Mouse (Mus musculus): ENCODE results near the gene Snapc3.

GRCm38 (mm10) chr4:83398527-83398926, 19.0 kb upstream of the Snapc3 start:
- TF ChIP-seq POLR2A (IDR thresholded peaks at IDR 0.05; ENCODE audit: insufficient read depth, low read depth, low read length) (no peak), CTCF (IDR thresholded peaks at IDR 0.05) (no peak), EP300 (IDR thresholded peaks at IDR 0.05; ENCODE audit: insufficient read depth, low read depth, low read length) (no peak)
